Mouse (Mus musculus): Measurements from ENCODE around the gene Ifna1. TPM values are rescaled to one million over a fixed set of nuclear protein-coding genes. Genes with fewer than 3 reads are reported as not detected.

Ifna1 gene
- polyA plus RNA-seq, 1 experiment from 2014 or later, result not detected

- Histone ChIP-seq H3K9ac (ENCODE audit: low read depth, low read length) (no peak within 1 kb of the TSS), H3K27ac (no peak within 1 kb of the TSS), H3K9me3 (replicated peaks; ENCODE audit: low read length) (no peaks in the 10 kb centered on the region), H3K4me1 (replicated peaks; ENCODE audit: insufficient read depth, low read length) (no peaks in the 10 kb centered on the region), H3K36me3 (ENCODE audit: insufficient read depth, low read length) (no peaks in the 10 kb centered on the region), H3K4me3 (replicated peaks; ENCODE audit: low read depth, low read length) (no peak within 1 kb of the TSS), H3K4me2 (ENCODE audit: low read length) (no peak within 1 kb of the TSS), H3K27me3 (ENCODE audit: insufficient read depth, low read length) (no peaks in the 10 kb centered on the region)
- 82% methylated on average over 8 of the region's 8 CpGs for WGBS
- no peak for ATAC-seq (replicated peaks; ENCODE audit: low FRiP score, low read depth)
- TF ChIP-seq CTCF (IDR thresholded peaks at IDR 0.05; ENCODE audit: low read depth), result no peak
- no peak for DNase-seq (ENCODE audit: low spot score)
These were observed 30.2 kb downstream of the Ifna1 start, which contains the start of gene Ifne for GRCm38 (mm10) chr4:88880101-88880500. Ifne (minus strand) TSS chr4:88880201.

- Histone ChIP-seq H3K9me3 (replicated peaks; ENCODE audit: low read length) (no peaks in the 10 kb centered on the region), H3K27me3 (ENCODE audit: insufficient read depth, low read length) (no peaks in the 10 kb centered on the region), H3K27ac (no peak overlapping the region), H3K4me3 (replicated peaks; ENCODE audit: low read depth, low read length) (no peak overlapping the region), H3K4me1 (replicated peaks; ENCODE audit: insufficient read depth, low read length) (no peaks in the 10 kb centered on the region), H3K4me2 (ENCODE audit: low read length) (no peak overlapping the region), H3K9ac (ENCODE audit: low read depth, low read length) (no peak overlapping the region), H3K36me3 (ENCODE audit: insufficient read depth, low read length) (no peaks in the 10 kb centered on the region)
- DNase-seq (ENCODE audit: low spot score), result no peak
- no peak for TF ChIP-seq CTCF (IDR thresholded peaks at IDR 0.05; ENCODE audit: low read depth)
- ATAC-seq (replicated peaks; ENCODE audit: low FRiP score, low read depth), result no peak
These were observed 38.3 kb downstream of the Ifna1 start for GRCm38 (mm10) chr4:88888236-88888635.

GRCm38 (mm10) chr4:88893201-88893754 is 43.4 kb downstream of the Ifna1 start:
- no peaks in the 10 kb centered on the region for H3K27me3 ChIP-seq (ENCODE audit: insufficient read depth, low read length)
- ATAC-seq (replicated peaks; ENCODE audit: low FRiP score, low read depth) (no peak), DNase-seq (ENCODE audit: low spot score) (no peak)
- no peak overlapping the region for H3K4me2 ChIP-seq (ENCODE audit: low read length)
- H3K27ac ChIP-seq, result no peak overlapping the region
- TF ChIP-seq CTCF (IDR thresholded peaks at IDR 0.05; ENCODE audit: low read depth), result no peak
- no peaks in the 10 kb centered on the region for H3K9me3 ChIP-seq (replicated peaks; ENCODE audit: low read length)
- no peak overlapping the region for H3K9ac ChIP-seq (ENCODE audit: low read depth, low read length)
- no peaks in the 10 kb centered on the region for H3K4me1 ChIP-seq (replicated peaks; ENCODE audit: insufficient read depth, low read length)
- no peak overlapping the region for H3K4me3 ChIP-seq (replicated peaks; ENCODE audit: low read depth, low read length)
- H3K36me3 ChIP-seq (ENCODE audit: insufficient read depth, low read length), result no peaks in the 10 kb centered on the region

Other genes starting within 250 kb of the Ifna1 start
- gene Ifna12, start 246.7 kb upstream of the Ifna1 start, polyA plus RNA-seq (2015; fragmentation: Nextera tagmentation; extraction: Ambion mirVana), result not detected in 2 replicates
- gene C87499, start 215.7 kb upstream of the Ifna1 start, polyA plus RNA-seq (2015; fragmentation: Nextera tagmentation; extraction: Ambion mirVana), result not detected in 2 replicates
- gene Ifna13, start 205.6 kb upstream of the Ifna1 start, polyA plus RNA-seq (2015; fragmentation: Nextera tagmentation; extraction: Ambion mirVana), result not detected in 2 replicates
- not detected in 2 replicates for gene Ifna16, start 173.2 kb upstream of the Ifna1 start, polyA plus RNA-seq (2015; fragmentation: Nextera tagmentation; extraction: Ambion mirVana)
- gene Ifna2, start 166.2 kb upstream of the Ifna1 start, polyA plus RNA-seq (2015; fragmentation: Nextera tagmentation; extraction: Ambion mirVana), result not detected in 2 replicates
- not detected in 2 replicates for gene Ifnab, start 158.7 kb upstream of the Ifna1 start, polyA plus RNA-seq (2015; fragmentation: Nextera tagmentation; extraction: Ambion mirVana)
- 0.38 and 0.49 TPM in 2 replicates for gene Gm26566, start 128.3 kb upstream of the Ifna1 start, polyA plus RNA-seq (2015; fragmentation: Nextera tagmentation; extraction: Ambion mirVana)
- 84.2 and 86.5 TPM in 2 replicates for gene Klhl9, start 127.6 kb upstream of the Ifna1 start, polyA plus RNA-seq (2015; fragmentation: Nextera tagmentation; extraction: Ambion mirVana)
- 0.29 TPM in 1 of 2 replicates, not detected in the other for gene Gm13271, start 95.2 kb upstream of the Ifna1 start, polyA plus RNA-seq (2015; fragmentation: Nextera tagmentation; extraction: Ambion mirVana)
- 0.49 and 0.71 TPM in 2 replicates for gene Gm13283, start 90.0 kb upstream of the Ifna1 start, polyA plus RNA-seq (2015; fragmentation: Nextera tagmentation; extraction: Ambion mirVana)
- gene Gm13290, start 76.3 kb upstream of the Ifna1 start, polyA plus RNA-seq (2015; fragmentation: Nextera tagmentation; extraction: Ambion mirVana), result 0.49 TPM in 1 of 2 replicates, not detected in the other
- gene Gm13289, start 73.2 kb upstream of the Ifna1 start, polyA plus RNA-seq (2015; fragmentation: Nextera tagmentation; extraction: Ambion mirVana), result not detected in 2 replicates
- not detected in 2 replicates for gene Gm13272, start 70.2 kb upstream of the Ifna1 start, polyA plus RNA-seq (2015; fragmentation: Nextera tagmentation; extraction: Ambion mirVana)
- gene Ifnz, start 68.0 kb upstream of the Ifna1 start, polyA plus RNA-seq (2015; fragmentation: Nextera tagmentation; extraction: Ambion mirVana), result 0.14 and 0.46 TPM in 2 replicates
- not detected in 2 replicates for gene Gm13276, start 64.4 kb upstream of the Ifna1 start, polyA plus RNA-seq (2015; fragmentation: Nextera tagmentation; extraction: Ambion mirVana)
- gene Gm13277, start 61.5 kb upstream of the Ifna1 start, polyA plus RNA-seq (2015; fragmentation: Nextera tagmentation; extraction: Ambion mirVana), result not detected in 2 replicates
- not detected in 2 replicates for gene Gm13278, start 58.5 kb upstream of the Ifna1 start, polyA plus RNA-seq (2015; fragmentation: Nextera tagmentation; extraction: Ambion mirVana)
- not detected in 2 replicates for gene Gm13275, start 55.6 kb upstream of the Ifna1 start, polyA plus RNA-seq (2015; fragmentation: Nextera tagmentation; extraction: Ambion mirVana)
- gene Gm13279, start 52.7 kb upstream of the Ifna1 start, polyA plus RNA-seq (2015; fragmentation: Nextera tagmentation; extraction: Ambion mirVana), result not detected in 2 replicates
- gene Gm13285, start 50.4 kb upstream of the Ifna1 start, polyA plus RNA-seq (2015; fragmentation: Nextera tagmentation; extraction: Ambion mirVana), result 1.3 TPM in 1 of 2 replicates, not detected in the other
- gene Gm13287, start 46.8 kb upstream of the Ifna1 start, polyA plus RNA-seq (2015; fragmentation: Nextera tagmentation; extraction: Ambion mirVana), result not detected in 2 replicates
- 0.09 TPM in 1 of 2 replicates, not detected in the other for gene Gm13288, start 44.6 kb upstream of the Ifna1 start, polyA plus RNA-seq (2015; fragmentation: Nextera tagmentation; extraction: Ambion mirVana)
- not detected in 2 replicates for gene Ifna7, start 33.9 kb upstream of the Ifna1 start, polyA plus RNA-seq (2015; fragmentation: Nextera tagmentation; extraction: Ambion mirVana)
- gene Ifna11, start 30.1 kb upstream of the Ifna1 start, polyA plus RNA-seq (2015; fragmentation: Nextera tagmentation; extraction: Ambion mirVana), result not detected in 2 replicates
- not detected in 2 replicates for gene Ifna6, start 22.7 kb upstream of the Ifna1 start, polyA plus RNA-seq (2015; fragmentation: Nextera tagmentation; extraction: Ambion mirVana)
- gene Ifna5, start 14.6 kb upstream of the Ifna1 start, polyA plus RNA-seq (2015; fragmentation: Nextera tagmentation; extraction: Ambion mirVana), result not detected in 2 replicates
- gene Ifna4, start 8.2 kb upstream of the Ifna1 start, polyA plus RNA-seq (2015; fragmentation: Nextera tagmentation; extraction: Ambion mirVana), result not detected in 2 replicates
- gene Ifne, start 30.1 kb downstream of the Ifna1 start, polyA plus RNA-seq (2015; fragmentation: Nextera tagmentation; extraction: Ambion mirVana), result not detected in 2 replicates

All from kidney, postnatal 0 days (tissue).